Mouse (Mus musculus) heart, postnatal 0 days (tissue): ENCODE results near the gene Rnaseh2c. TPM values are rescaled to one million over a fixed set of nuclear protein-coding genes. Genes with fewer than 3 reads are reported as not detected.
A peak's percentile ranks its signal among the peaks of the same experiment; 100 is the strongest.

Experiments used
- ATAC-seq: fragments of 200-750 bp; cut with Nextera tagmentation; 2 replicates; pipeline ENCODE4 v1.8.0; 2017; ENCODE audit warnings: low read depth, moderate number of reproducible peaks, moderate library complexity; ENCODE audit not compliant: insufficient read depth
- DNase-seq: peaks from one replicate; pipeline ENCODE4 v3.0.0-alpha.2; 2016; ENCODE audit warnings: low spot score
- H3K27ac ChIP-seq: fragments of 300-500 bp; sonication (generic); 2 replicates; pipeline ENCODE4 v1.5.1; 2014; ENCODE audit warnings: low read depth, mild to moderate bottlenecking
- H3K27me3 ChIP-seq: fragments of 300-500 bp; sonication (generic); 2 replicates; pipeline ENCODE4 v1.6.1; 2014; ENCODE audit warnings: low read length, mixed read lengths; ENCODE audit not compliant: control insufficient read depth, insufficient read depth
- H3K36me3 ChIP-seq: fragments of 300-500 bp; sonication (generic); replicated peaks from 2 replicates; pipeline ENCODE4 v1.6.1; 2014; ENCODE audit warnings: low read length, mixed read lengths; ENCODE audit not compliant: control insufficient read depth, insufficient read depth
- H3K4me1 ChIP-seq: fragments of 300-500 bp; sonication (generic); 2 replicates; pipeline ENCODE4 v1.6.1; 2014; ENCODE audit warnings: antibody characterized with exemption; ENCODE audit not compliant: control insufficient read depth, insufficient read depth
- H3K4me2 ChIP-seq: fragments of 300-500 bp; sonication (generic); 2 replicates; pipeline ENCODE4 v1.6.1; 2014; ENCODE audit warnings: low read depth, mild to moderate bottlenecking, low read length, moderate library complexity
- H3K4me3 ChIP-seq: fragments of 300-500 bp; sonication (generic); 2 replicates; pipeline ENCODE4 v1.5.1; 2014; ENCODE audit warnings: low read depth, low read length
- H3K9ac ChIP-seq: fragments of 300-500 bp; sonication (generic); replicated peaks from 2 replicates; pipeline ENCODE4 v1.6.1; 2014; ENCODE audit warnings: low read depth, low read length, mixed read lengths
- H3K9me3 ChIP-seq: fragments of 300-500 bp; sonication (generic); replicated peaks from 2 replicates; pipeline ENCODE4 v1.6.1; 2016; ENCODE audit warnings: low read length; ENCODE audit not compliant: control insufficient read depth
- CTCF ChIP-seq: IDR thresholded peaks from 2 replicates; pipeline ENCODE4 v1.5.1; 2016; ENCODE audit warnings: antibody characterized with exemption, control low read depth, low read depth
- EP300 ChIP-seq: IDR thresholded peaks from 2 replicates; pipeline ENCODE4 v1.6.1; 2016; ENCODE audit warnings: antibody characterized with exemption, low read depth
- WGBS: fragments of 180-500 bp; shearing (Covaris S2); extraction: QIAGEN DNeasy Blood & Tissue Kit; methylation state at CpG from one replicate; pipeline ENCODE4 v1.1.7; 2014; 5-methylcytosine and 5-hydroxymethylcytosine counted together
- polyA plus RNA-seq: library from polyadenylated mRNA; unstranded; fragments of >200 nt; fragmentation: Nextera tagmentation; extraction: Ambion mirVana; gene quantifications from 2 replicates; pipeline ENCODE4 v1.2.1, GENCODE M21; 2015
- total RNA-seq: library from RNA; depleted of rRNA; stranded (reverse); fragments of >200 nt; gene quantifications from 2 replicates; pipeline ENCODE4 v1.2.3, GENCODE M21; 2014; ENCODE audit warnings: low replicate concordance

The Rnaseh2c gene
- total and polyA plus RNA-seq, 2 experiments from 2014 or later, result 51.8 to 57.6 TPM

DNA sequence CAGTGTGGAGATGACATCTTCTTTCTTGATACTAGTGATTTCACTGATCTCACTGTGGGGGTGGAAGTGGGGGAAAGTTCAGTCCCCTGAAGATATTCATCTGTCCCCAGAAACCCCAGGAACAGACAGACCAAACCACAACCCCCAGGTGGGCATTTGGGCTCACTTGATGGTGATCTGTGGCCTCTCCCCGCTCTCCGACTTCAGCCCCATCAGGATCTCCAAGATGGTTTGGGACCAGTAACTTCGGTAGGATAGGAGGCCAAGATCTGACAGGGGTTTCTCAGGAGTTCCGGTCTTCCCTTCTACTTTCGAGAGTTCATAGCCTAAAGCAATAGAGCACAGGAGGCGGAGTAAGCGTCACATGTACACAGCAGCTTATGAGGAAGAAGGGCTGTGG is 2.0 kb downstream of the Rnaseh2c start:
- H3K27me3 ChIP-seq, result no peaks in the 10 kb centered on the region
- no peaks in the 10 kb centered on the region for H3K9me3 ChIP-seq
- H3K9ac ChIP-seq, result no peak overlapping the region
- H3K27ac ChIP-seq, result no peak overlapping the region
- H3K4me2 ChIP-seq, result no peak overlapping the region
- H3K36me3 ChIP-seq, result peaks cover 53% of the 10 kb centered on the region
- no peak overlapping the region for H3K4me3 ChIP-seq
- whole genome bisulfite sequencing, result 88% methylated on average over 7 of the region's 7 CpGs
- ATAC-seq (no peak), DNase-seq (no peak)
- TF ChIP-seq CTCF (no peak), EP300 (no peak)
- H3K4me1 ChIP-seq, result 0 out of 2 replicates have a peak, but pooled peaks cover 6% of the 10 kb centered on the region

- whole genome bisulfite sequencing, result 90% methylated on average over 7 of the region's 7 CpGs
- Histone ChIP-seq H3K9ac (no peak overlapping the region), H3K36me3 (peaks cover 53% of the 10 kb centered on the region), H3K4me3 (no peak overlapping the region), H3K27ac (no peak overlapping the region), H3K4me1 (peaks cover 11% of the 10 kb centered on the region; the same call in 1 of the 2 replicates), H3K27me3 (no peaks in the 10 kb centered on the region), H3K4me2 (no peak overlapping the region), H3K9me3 (no peaks in the 10 kb centered on the region)
- TF ChIP-seq EP300 (no peak), CTCF (no peak)
- ATAC-seq, result no peak
- no peak for DNase-seq
Observed at GRCm38 (mm10) chr19:5605126-5605525, 3.5 kb downstream of the Rnaseh2c start.

DNA sequence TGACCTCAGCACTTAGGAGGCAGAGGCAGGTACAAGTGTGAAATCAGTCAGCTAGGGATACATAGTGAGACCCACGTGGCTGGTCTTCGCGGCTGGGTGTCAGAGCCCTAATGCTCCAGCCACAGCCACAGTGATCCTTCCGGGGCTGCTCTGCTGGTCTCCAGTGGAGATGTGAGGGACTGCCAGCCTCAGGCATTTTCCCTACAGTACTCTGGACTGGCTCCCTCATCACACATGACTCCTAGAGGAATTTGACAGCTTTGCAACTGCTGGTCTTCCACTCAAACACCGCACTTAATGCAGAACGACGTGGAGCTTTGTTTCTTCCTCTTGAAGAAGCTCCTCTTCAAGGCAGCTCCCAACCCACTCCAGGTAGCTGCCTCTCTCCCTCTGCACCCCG is 4.5 kb downstream of the Rnaseh2c start:
- no peak overlapping the region for H3K27ac ChIP-seq
- peaks cover 18% of the 10 kb centered on the region for H3K4me1 ChIP-seq
- TF ChIP-seq EP300 (no peak), CTCF (no peak; the same call in 1 of the 2 replicates)
- no peak overlapping the region for H3K9ac ChIP-seq
- DNase-seq (no peak), ATAC-seq (no peak)
- H3K4me2 ChIP-seq, result no peak overlapping the region
- peaks cover 53% of the 10 kb centered on the region for H3K36me3 ChIP-seq
- no peak overlapping the region for H3K4me3 ChIP-seq
- no peaks in the 10 kb centered on the region for H3K27me3 ChIP-seq
- no peaks in the 10 kb centered on the region for H3K9me3 ChIP-seq
- WGBS, result 66% methylated on average over 8 of the region's 8 CpGs

DNA sequence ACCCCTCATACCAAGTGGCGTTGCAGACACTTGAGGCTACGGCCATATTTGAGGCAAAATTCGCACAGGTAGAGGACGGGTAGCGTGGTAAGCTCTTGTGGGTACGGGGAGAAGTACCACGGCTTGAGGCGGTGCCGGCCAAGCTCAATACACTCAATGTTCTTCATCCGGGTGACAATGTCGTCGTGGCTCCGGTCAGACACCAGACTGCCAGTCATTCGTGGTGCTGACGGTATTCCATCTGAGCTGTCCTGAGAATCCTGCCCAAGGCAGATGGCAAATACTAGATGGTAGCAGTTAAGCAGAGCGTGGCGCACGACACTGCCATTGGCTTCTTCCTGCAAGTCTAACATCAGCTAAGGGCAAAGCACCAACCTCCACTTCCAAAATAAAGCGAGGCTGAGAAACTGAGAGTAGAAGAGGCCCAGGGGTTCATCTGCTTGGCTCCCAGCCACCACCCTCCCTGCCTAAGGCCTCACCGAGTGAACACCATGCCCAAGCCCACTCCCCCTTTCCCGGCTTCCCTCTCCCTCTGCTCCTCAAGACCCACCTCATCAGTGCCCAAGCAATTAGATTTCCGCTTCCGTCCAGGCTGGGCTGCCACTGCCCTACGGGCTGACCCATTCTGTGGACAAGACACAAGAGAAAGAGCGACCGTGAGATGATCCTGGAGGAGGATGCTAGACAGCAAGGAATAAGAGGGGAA is 6.2 kb downstream of the Rnaseh2c start:
- H3K36me3 ChIP-seq, result peaks cover 53% of the 10 kb centered on the region
- ATAC-seq, result no peak

GRCm38 (mm10) chr19:5608707-5609106 is 7.0 kb downstream of the Rnaseh2c start:
- WGBS, result 95% methylated on average over 13 of the region's 13 CpGs
- TF ChIP-seq EP300, result no peak
- TF ChIP-seq CTCF, result no peak
- Histone ChIP-seq H3K4me1 (peaks cover 12% of the 10 kb centered on the region), H3K36me3 (peaks cover 46% of the 10 kb centered on the region), H3K27me3 (no peaks in the 10 kb centered on the region), H3K27ac (no peak overlapping the region), H3K9ac (no peak overlapping the region), H3K9me3 (no peaks in the 10 kb centered on the region), H3K4me2 (peak overlapping the region; percentile 58), H3K4me3 (no peak overlapping the region)
- no peak for ATAC-seq
- no peak for DNase-seq

More for the DNA sequence above, 6.2 kb downstream of the Rnaseh2c start:
- no peak for DNase-seq
- Histone ChIP-seq H3K9ac (no peak overlapping the region), H3K27me3 (no peaks in the 10 kb centered on the region), H3K4me1 (peaks cover 12% of the 10 kb centered on the region), H3K9me3 (no peaks in the 10 kb centered on the region), H3K4me2 (no peak overlapping the region), H3K4me3 (no peak overlapping the region), H3K27ac (no peak overlapping the region)
- TF ChIP-seq EP300 (no peak), CTCF (no peak)
- 94% methylated on average over 26 of the region's 26 CpGs for WGBS

DNA sequence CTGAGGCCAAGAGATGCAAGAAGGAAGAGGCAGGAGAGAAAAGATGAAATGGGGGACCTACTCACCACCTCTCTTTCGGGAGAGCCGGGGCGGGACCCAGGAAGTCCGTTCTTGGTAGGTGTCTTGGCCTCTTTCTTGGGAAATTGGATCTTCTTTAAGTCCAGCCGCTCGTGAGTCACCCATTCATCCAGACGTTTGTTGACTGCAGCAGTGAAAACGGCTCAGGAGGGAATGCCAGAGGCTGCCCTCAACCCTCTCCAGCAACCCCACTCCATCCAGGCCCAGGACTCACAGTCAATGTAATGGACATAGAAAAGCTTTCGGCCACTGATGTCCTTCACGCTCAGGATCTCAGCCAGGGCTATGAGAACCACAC is 7.5 kb downstream of the Rnaseh2c start:
- Histone ChIP-seq H3K9ac (peak overlapping the region; percentile 84), H3K4me2 (peak overlapping the region; percentile 58), H3K4me1 (peaks cover 12% of the 10 kb centered on the region), H3K9me3 (no peaks in the 10 kb centered on the region), H3K27ac (peak overlapping the region; percentile 96), H3K4me3 (peak overlapping the region; percentile 85), H3K36me3 (peaks cover 41% of the 10 kb centered on the region), H3K27me3 (no peaks in the 10 kb centered on the region)
- DNase-seq (no peak), ATAC-seq (no peak)
- WGBS, result 61% methylated on average over 10 of the region's 10 CpGs
- no peak for TF ChIP-seq EP300
- no peak for TF ChIP-seq CTCF
